Mouse (Mus musculus): Measurements from ENCODE around the gene Sdk1. TPM values are rescaled to one million over a fixed set of nuclear protein-coding genes. Genes with fewer than 3 reads are reported as not detected.

Gene Sdk1
- total and polyA plus RNA-seq, 3 experiments = 0.04 to 0.87 TPM; not detected in 1

GRCm38 (mm10) chr5:141406926-141407325, 165.6 kb downstream of the Sdk1 start:
- Histone ChIP-seq H3K36me3 (replicated peaks in 1 of 2; ENCODE audit: control insufficient read depth in 1 of 2, insufficient read depth in 1 of 2, low read length in 1 of 2) (no peaks in the 10 kb centered on the region), H3K9ac (ENCODE audit: insufficient read depth, low read depth) (0 out of 2 replicates have a peak overlapping the region, but pooled peaks have one; percentile 31)
- dilution Hi-C loops (cut with MboI; ENCODE audit: extremely low pct_ligation_motif_present, extremely low pct_unique_long_range_greater_than_20kb, low sequenced_read_pairs) = no loop called here

GRCm38 (mm10) chr5:141413013-141413412, 171.7 kb downstream of the Sdk1 start:
- H3K9ac ChIP-seq (ENCODE audit: insufficient read depth, low read depth) = no peak overlapping the region
- dilution Hi-C loops (cut with MboI; ENCODE audit: extremely low pct_ligation_motif_present, extremely low pct_unique_long_range_greater_than_20kb, low sequenced_read_pairs) = no loop called here

More at GRCm38 (mm10) chr5:141406926-141407325, 165.6 kb downstream of the Sdk1 start:
- peak; percentile 5 for DNase-seq (ENCODE audit: extremely low read depth)
- H3K27me3 ChIP-seq (replicated peaks) = no peaks in the 10 kb centered on the region
- peak overlapping the region; percentile 31; the same call in 1 of the 2 replicates for H3K4me2 ChIP-seq (ENCODE audit: insufficient read depth, low read depth, poor library complexity, severe bottlenecking)
- H3K4me1 ChIP-seq (ENCODE audit: control insufficient read depth in 1 of 2, insufficient read depth in 2 of 2) = peaks cover 4% of the 10 kb centered on the region in 2 experiments; a peak in 2 of 4 replicates
- in situ Hi-C loops (cut with MboI; ENCODE audit: low pct_ligation_motif_present, low pct_unique_long_range_greater_than_20kb, low sequenced_read_pairs) = no loop called here
- no peak overlapping the region for H3K4me3 ChIP-seq (replicated peaks in 1 of 3; ENCODE audit: low read depth in 2 of 3, low read length in 2 of 3, poor library complexity in 1 of 3)
- H3K9me3 ChIP-seq (replicated peaks; ENCODE audit: low read length) = no peaks in the 10 kb centered on the region
- no peak for TF ChIP-seq EP300 (IDR thresholded peaks at IDR 0.05; ENCODE audit: low read length)
- TF ChIP-seq GABPA (IDR thresholded peaks at IDR 0.05; ENCODE audit: insufficient replicate concordance, low read depth, low read length) = no peak
- peak; percentile 56; the same call in 1 of the 2 replicates for TF ChIP-seq BHLHE40 (IDR thresholded peaks at IDR 0.05; ENCODE audit: low read depth, low read length)
- TF ChIP-seq MYC (IDR thresholded peaks at IDR 0.05; ENCODE audit: low read depth, low read length) = peak; percentile 74; the same call in 1 of the 2 replicates
- peak; percentile 72; the same call in 1 of the 2 replicates for TF ChIP-seq MAX (IDR thresholded peaks at IDR 0.05; ENCODE audit: low read length)
- H3K27ac ChIP-seq (ENCODE audit: insufficient read depth, low read depth) = no peak overlapping the region
- H3K79me2 ChIP-seq (replicated peaks; ENCODE audit: control insufficient read depth, extremely low read depth, insufficient read depth, poor library complexity, severe bottlenecking) = no peaks in the 10 kb centered on the region

DNA sequence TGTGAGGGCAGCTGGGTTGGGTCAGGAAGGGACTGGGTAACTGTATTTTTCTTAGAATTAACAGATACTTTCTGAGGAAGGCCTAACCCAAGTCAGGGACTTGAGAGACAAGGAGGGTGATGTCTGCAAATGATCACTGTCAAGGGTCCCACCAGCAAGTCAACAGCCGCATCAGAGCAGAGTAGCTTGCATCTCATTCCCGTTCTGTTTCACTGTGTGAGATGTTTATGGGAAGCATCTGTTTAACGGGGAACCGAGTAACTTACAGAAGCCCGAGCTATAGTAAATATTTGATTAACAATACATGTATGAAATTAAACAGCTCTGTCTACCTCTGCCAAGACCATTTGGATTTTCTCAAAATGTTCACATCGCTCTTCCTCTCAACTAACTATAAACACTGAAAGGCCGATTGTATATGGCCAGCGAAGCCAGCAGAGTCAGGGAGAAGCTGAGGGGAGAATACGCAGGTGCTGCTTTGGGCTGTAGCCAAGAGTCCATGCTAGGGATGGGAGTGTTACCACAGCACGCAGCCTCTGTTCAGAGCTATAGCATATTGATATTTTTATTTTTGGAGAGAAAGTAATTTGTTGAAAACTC, 174.5 kb downstream of the Sdk1 start:
- no peak for DNase-seq (ENCODE audit: extremely low read depth)

More at GRCm38 (mm10) chr5:141413013-141413412, 171.7 kb downstream of the Sdk1 start:
- H3K4me3 ChIP-seq (replicated peaks in 1 of 3; ENCODE audit: low read depth in 2 of 3, low read length in 2 of 3, poor library complexity in 1 of 3) = no peak overlapping the region
- H3K27ac ChIP-seq (ENCODE audit: insufficient read depth, low read depth) = no peak overlapping the region
- no peaks in the 10 kb centered on the region for H3K27me3 ChIP-seq (replicated peaks)
- no peak overlapping the region for H3K4me2 ChIP-seq (ENCODE audit: insufficient read depth, low read depth, poor library complexity, severe bottlenecking)
- H3K79me2 ChIP-seq (replicated peaks; ENCODE audit: control insufficient read depth, extremely low read depth, insufficient read depth, poor library complexity, severe bottlenecking) = no peaks in the 10 kb centered on the region
- in situ Hi-C loops (cut with MboI; ENCODE audit: low pct_ligation_motif_present, low pct_unique_long_range_greater_than_20kb, low sequenced_read_pairs) = no loop called here
- no peaks in the 10 kb centered on the region for H3K4me1 ChIP-seq (ENCODE audit: control insufficient read depth in 1 of 2, insufficient read depth in 2 of 2)
- no peaks in the 10 kb centered on the region for H3K36me3 ChIP-seq (replicated peaks in 1 of 2; ENCODE audit: control insufficient read depth in 1 of 2, insufficient read depth in 1 of 2, low read length in 1 of 2)
- TF ChIP-seq GABPA (IDR thresholded peaks at IDR 0.05; ENCODE audit: insufficient replicate concordance, low read depth, low read length) = no peak
- no peak for TF ChIP-seq MAX (IDR thresholded peaks at IDR 0.05; ENCODE audit: low read length)
- no peak for TF ChIP-seq KAT2A (IDR thresholded peaks at IDR 0.05; ENCODE audit: insufficient replicate concordance, low read length)
- no peak for TF ChIP-seq MEF2A (IDR thresholded peaks at IDR 0.05; ENCODE audit: borderline replicate concordance, low read depth, low read length)
- TF ChIP-seq EP300 (IDR thresholded peaks at IDR 0.05; ENCODE audit: low read length) = no peak
- TF ChIP-seq USF2 (conservative IDR thresholded peaks at IDR 0.05; ENCODE audit: low read depth, low read length) = no peak
- no peak for TF ChIP-seq TBP (conservative IDR thresholded peaks at IDR 0.05; ENCODE audit: low read depth, low read length)
- no peak for TF ChIP-seq E2F4 (IDR thresholded peaks at IDR 0.05; ENCODE audit: insufficient replicate concordance, low read depth, low read length)
- no peak for TF ChIP-seq MAZ (IDR thresholded peaks at IDR 0.05; ENCODE audit: low read depth, low read length)
- no peak for TF ChIP-seq TCF12 (IDR thresholded peaks at IDR 0.05; ENCODE audit: low read depth, low read length)
- no peak for TF ChIP-seq JUND (conservative IDR thresholded peaks at IDR 0.05; ENCODE audit: low read depth, low read length)
- no peaks in the 10 kb centered on the region for H3K9me3 ChIP-seq (replicated peaks; ENCODE audit: low read length)
- no peak for DNase-seq (ENCODE audit: extremely low read depth)

More for the DNA sequence above, 174.5 kb downstream of the Sdk1 start:
- H3K27me3 ChIP-seq (replicated peaks) = no peaks in the 10 kb centered on the region
- no peak overlapping the region for H3K4me2 ChIP-seq (ENCODE audit: insufficient read depth, low read depth, poor library complexity, severe bottlenecking)
- no peak overlapping the region for H3K27ac ChIP-seq (ENCODE audit: insufficient read depth, low read depth)
- no peaks in the 10 kb centered on the region for H3K9me3 ChIP-seq (replicated peaks; ENCODE audit: low read length)
- no peak overlapping the region for H3K4me3 ChIP-seq (replicated peaks in 1 of 3; ENCODE audit: low read depth in 2 of 3, low read length in 2 of 3, poor library complexity in 1 of 3)
- no peaks in the 10 kb centered on the region for H3K4me1 ChIP-seq (ENCODE audit: control insufficient read depth in 1 of 2, insufficient read depth in 2 of 2)
- TF ChIP-seq PAX5 (IDR thresholded peaks at IDR 0.05; ENCODE audit: low read length) = no peak
- no peak for TF ChIP-seq MAX (IDR thresholded peaks at IDR 0.05; ENCODE audit: low read length)
- TF ChIP-seq CHD1 (IDR thresholded peaks at IDR 0.05; ENCODE audit: low read depth, low read length) = no peak
- TF ChIP-seq KAT2A (IDR thresholded peaks at IDR 0.05; ENCODE audit: insufficient replicate concordance, low read length) = no peak
- no peak for TF ChIP-seq POLR2AphosphoS2 (IDR thresholded peaks at IDR 0.05; ENCODE audit: low read depth, low read length)
- TF ChIP-seq BHLHE40 (IDR thresholded peaks at IDR 0.05; ENCODE audit: low read depth, low read length) = no peak
- TF ChIP-seq IRF4 (IDR thresholded peaks at IDR 0.05; ENCODE audit: low read depth, low read length) = no peak
- no peak for TF ChIP-seq ETS1 (conservative IDR thresholded peaks at IDR 0.05; ENCODE audit: low read depth, low read length)
- TF ChIP-seq MAFK (IDR thresholded peaks at IDR 0.05; ENCODE audit: insufficient replicate concordance, low read length) = no peak
- TF ChIP-seq ZC3H11A (IDR thresholded peaks at IDR 0.05; ENCODE audit: low read depth, low read length) = no peak
- TF ChIP-seq SIN3A (IDR thresholded peaks at IDR 0.05; ENCODE audit: low read length) = no peak
- TF ChIP-seq ZMIZ1 (IDR thresholded peaks at IDR 0.05; ENCODE audit: low read depth, low read length) = no peak
- no peak for TF ChIP-seq UBTF (IDR thresholded peaks at IDR 0.05; ENCODE audit: low read depth, low read length)
- TF ChIP-seq SMC3 (IDR thresholded peaks at IDR 0.05; ENCODE audit: low read depth, low read length) = no peak
- TF ChIP-seq ZKSCAN1 (IDR thresholded peaks at IDR 0.05; ENCODE audit: borderline replicate concordance, low read depth, low read length) = no peak
- dilution Hi-C loops (cut with MboI; ENCODE audit: extremely low pct_ligation_motif_present, extremely low pct_unique_long_range_greater_than_20kb, low sequenced_read_pairs) (no loop called here), in situ Hi-C loops (cut with MboI; ENCODE audit: low pct_ligation_motif_present, low pct_unique_long_range_greater_than_20kb, low sequenced_read_pairs) (no loop called here)
- H3K9ac ChIP-seq (ENCODE audit: insufficient read depth, low read depth) = no peak overlapping the region
- no peaks in the 10 kb centered on the region for H3K79me2 ChIP-seq (replicated peaks; ENCODE audit: control insufficient read depth, extremely low read depth, insufficient read depth, poor library complexity, severe bottlenecking)
- H3K36me3 ChIP-seq (replicated peaks in 1 of 2; ENCODE audit: control insufficient read depth in 1 of 2, insufficient read depth in 1 of 2, low read length in 1 of 2) = no peaks in the 10 kb centered on the region

All from CH12.LX (cell line).